Mouse (Mus musculus): ENCODE measurements around the gene Hist2h2ab. TPM values are rescaled to one million over a fixed set of nuclear protein-coding genes. Genes with fewer than 3 reads are reported as not detected.
"Not testable (repeated sequence)": the region's sequence is repeated elsewhere in the genome, so short reads cannot be mapped to it uniquely, and the experiment has no call there.

Hist2h2ab gene
- polyA plus RNA-seq, 1 experiment from 2014 or later, result 2.6 TPM

DNA sequence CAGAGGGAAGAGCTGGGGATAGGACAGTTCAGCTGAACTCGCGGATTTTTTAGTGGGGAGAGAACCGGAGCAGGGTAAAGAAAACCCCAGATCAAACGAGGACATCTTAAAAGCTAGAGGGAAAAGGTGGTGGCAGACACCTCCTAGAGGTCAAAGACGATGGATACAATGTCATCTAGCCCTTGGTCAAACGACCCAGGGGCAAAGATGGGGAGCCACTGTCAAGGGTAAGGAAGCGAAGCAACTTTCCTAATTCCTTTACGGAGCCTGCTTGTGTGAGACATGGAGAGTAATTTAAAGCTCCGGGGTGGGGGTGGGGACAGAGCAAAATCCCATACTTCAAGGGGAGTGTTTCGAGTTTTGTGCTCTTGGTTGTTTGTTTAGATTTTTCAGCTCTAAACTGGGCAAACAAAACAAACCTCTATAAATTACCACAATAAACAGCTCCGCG, 449 bp upstream of the Hist2h2ab start:
- ATAC-seq (ENCODE audit: insufficient number of reproducible peaks, insufficient read depth, low FRiP score, low read depth), result no peak
- H3K27ac ChIP-seq (ENCODE audit: low read length), result peak overlapping the region; percentile 96
- H3K4me1 ChIP-seq (ENCODE audit: control insufficient read depth, insufficient read depth, low read length), result peaks cover 22% of the 10 kb centered on the region
- peak overlapping the region; percentile 57 for H3K9ac ChIP-seq (replicated peaks; ENCODE audit: low read depth, low read length)
- under 1% methylated on average over 12 of the region's 12 CpGs for WGBS
- peak overlapping the region; percentile 46 for H3K4me3 ChIP-seq (ENCODE audit: low read depth, low read length)
- no peaks in the 10 kb centered on the region for H3K27me3 ChIP-seq (ENCODE audit: control insufficient read depth, insufficient read depth, low read length)
- no peaks in the 10 kb centered on the region for H3K9me3 ChIP-seq (ENCODE audit: control insufficient read depth, low read depth, low read length)
- H3K4me2 ChIP-seq (replicated peaks; ENCODE audit: low read depth, low read length), result peak overlapping the region; percentile 90
- H3K36me3 ChIP-seq (ENCODE audit: control insufficient read depth, insufficient read depth, low read length), result no peaks in the 10 kb centered on the region

DNA sequence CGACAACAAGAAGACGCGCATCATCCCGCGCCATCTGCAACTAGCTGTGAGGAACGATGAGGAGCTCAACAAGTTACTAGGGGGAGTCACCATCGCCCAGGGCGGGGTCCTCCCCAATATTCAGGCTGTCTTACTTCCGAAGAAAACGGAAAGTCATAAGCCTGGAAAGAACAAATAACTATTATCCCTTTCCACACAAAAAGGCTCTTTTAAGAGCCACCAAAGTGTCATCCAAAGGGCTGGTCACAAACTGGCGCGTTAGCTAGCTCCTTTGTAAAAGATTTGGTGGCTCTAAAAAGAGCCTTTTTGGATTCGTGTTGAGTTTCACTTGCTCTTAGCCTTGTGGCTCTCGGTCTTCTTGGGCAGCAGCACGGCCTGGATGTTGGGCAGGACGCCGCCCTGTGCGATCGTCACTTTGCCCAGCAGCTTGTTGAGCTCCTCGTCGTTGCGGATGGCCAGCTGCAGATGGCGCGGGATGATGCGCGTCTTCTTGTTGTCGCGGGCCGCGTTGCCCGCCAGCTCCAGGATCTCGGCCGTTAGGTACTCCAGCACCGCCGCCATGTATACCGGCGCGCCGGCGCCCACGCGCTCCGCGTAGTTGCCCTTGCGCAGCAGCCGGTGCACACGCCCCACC, 583 bp downstream of the Hist2h2ab start:
- not testable (repeated sequence) for H3K36me3 ChIP-seq (ENCODE audit: control insufficient read depth, insufficient read depth, low read length); H3K9me3 ChIP-seq (ENCODE audit: control insufficient read depth, low read depth, low read length); H3K27me3 ChIP-seq (ENCODE audit: control insufficient read depth, insufficient read depth, low read length); ATAC-seq (ENCODE audit: insufficient number of reproducible peaks, insufficient read depth, low FRiP score, low read depth)
- Histone ChIP-seq H3K4me2 (replicated peaks; ENCODE audit: low read depth, low read length) (peak overlapping the region; percentile 90), H3K4me1 (ENCODE audit: control insufficient read depth, insufficient read depth, low read length) (peaks cover 22% of the 10 kb centered on the region), H3K4me3 (ENCODE audit: low read depth, low read length) (peak overlapping the region; percentile 46), H3K27ac (ENCODE audit: low read length) (peak overlapping the region; percentile 96), H3K9ac (replicated peaks; ENCODE audit: low read depth, low read length) (peak overlapping the region; percentile 57)
- under 1% methylated on average over 27 of the region's 47 CpGs for WGBS

DNA sequence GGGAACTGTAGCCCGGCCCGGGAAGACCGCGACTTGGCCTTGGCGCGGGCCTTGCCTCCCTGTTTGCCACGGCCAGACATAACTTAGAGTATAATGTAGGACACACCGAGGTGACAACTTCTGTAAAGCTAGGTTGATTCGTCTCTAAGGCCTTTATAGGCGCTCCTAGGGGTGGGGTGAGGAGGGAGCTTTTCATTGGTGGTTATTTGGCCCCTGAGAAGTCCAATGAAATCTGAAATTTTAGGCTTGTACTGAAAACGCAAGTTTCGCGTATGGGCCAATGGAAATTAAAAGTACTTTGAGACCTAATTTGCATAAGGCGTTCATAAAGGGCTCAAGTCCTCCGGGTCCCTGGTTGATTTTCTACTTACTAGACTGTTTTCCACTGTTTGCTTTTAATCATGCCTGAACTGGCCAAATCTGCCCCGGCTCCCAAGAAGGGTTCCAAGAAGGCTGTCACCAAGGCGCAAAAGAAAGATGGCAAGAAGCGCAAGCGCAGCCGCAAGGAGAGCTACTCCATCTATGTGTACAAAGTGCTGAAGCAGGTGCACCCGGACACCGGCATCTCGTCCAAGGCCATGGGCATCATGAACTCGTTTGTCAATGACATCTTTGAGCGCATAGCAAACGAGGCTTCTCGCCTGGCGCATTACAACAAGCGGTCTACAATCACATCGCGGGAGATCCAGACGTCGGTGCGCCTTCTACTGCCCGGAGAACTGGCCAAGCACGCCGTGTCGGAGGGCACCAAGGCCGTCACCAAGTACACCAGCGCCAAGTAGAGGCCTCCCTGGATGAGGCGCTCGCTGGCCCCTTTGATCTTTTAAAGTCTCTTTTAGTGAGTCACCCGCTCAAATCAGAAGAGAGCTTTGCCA, 1.3 kb downstream of the Hist2h2ab start, which contains the start of the genes Hist2h2ac and Hist2h2be:
Hist2h2ac (minus strand) TSS at position 116 of the 875 bp plus-strand sequence.
Hist2h2be (plus strand) TSS at position 355 of the 875 bp plus-strand sequence.
- Histone ChIP-seq H3K36me3 (ENCODE audit: control insufficient read depth, insufficient read depth, low read length) (no peaks in the 10 kb centered on the region), H3K4me2 (replicated peaks; ENCODE audit: low read depth, low read length) (peak within 1 kb of the TSS; percentile 90), H3K4me3 (ENCODE audit: low read depth, low read length) (peak within 1 kb of the TSS; percentile 46), H3K9me3 (ENCODE audit: control insufficient read depth, low read depth, low read length) (no peaks in the 10 kb centered on the region), H3K9ac (replicated peaks; ENCODE audit: low read depth, low read length) (peak within 1 kb of the TSS; percentile 57), H3K27ac (ENCODE audit: low read length) (peak within 1 kb of the TSS; percentile 96), H3K4me1 (ENCODE audit: control insufficient read depth, insufficient read depth, low read length) (peaks cover 22% of the 10 kb centered on the region), H3K27me3 (ENCODE audit: control insufficient read depth, insufficient read depth, low read length) (no peaks in the 10 kb centered on the region)
- peak; percentile 92 for ATAC-seq (ENCODE audit: insufficient number of reproducible peaks, insufficient read depth, low FRiP score, low read depth)
- under 1% methylated on average over 43 of the region's 43 CpGs for WGBS

DNA sequence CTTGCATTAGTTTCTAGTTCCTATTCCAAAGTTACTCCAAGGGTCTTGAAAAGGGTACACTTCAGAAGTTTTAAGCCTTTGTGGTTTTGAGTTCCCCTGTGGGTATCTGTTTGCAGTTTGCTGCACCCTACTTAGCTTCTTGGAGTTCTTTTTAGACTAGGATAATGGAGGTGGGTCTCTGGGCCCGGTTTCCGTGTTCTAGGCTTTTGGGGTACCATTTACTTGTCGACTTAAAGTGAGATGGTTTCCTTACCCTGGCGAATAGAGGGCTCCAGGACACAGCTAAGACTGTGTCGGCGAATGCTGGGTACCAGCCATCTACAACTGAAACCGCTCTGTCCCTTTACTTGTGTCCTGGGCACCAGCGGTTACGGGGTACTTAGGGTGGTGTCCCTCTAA, 2.0 kb downstream of the Hist2h2ab start:
- Histone ChIP-seq H3K4me3 (ENCODE audit: low read depth, low read length) (peak overlapping the region; percentile 46), H3K36me3 (ENCODE audit: control insufficient read depth, insufficient read depth, low read length) (no peaks in the 10 kb centered on the region), H3K4me2 (replicated peaks; ENCODE audit: low read depth, low read length) (peak overlapping the region; percentile 90), H3K27ac (ENCODE audit: low read length) (peak overlapping the region; percentile 96), H3K27me3 (ENCODE audit: control insufficient read depth, insufficient read depth, low read length) (no peaks in the 10 kb centered on the region), H3K9me3 (ENCODE audit: control insufficient read depth, low read depth, low read length) (no peaks in the 10 kb centered on the region), H3K4me1 (ENCODE audit: control insufficient read depth, insufficient read depth, low read length) (peaks cover 22% of the 10 kb centered on the region), H3K9ac (replicated peaks; ENCODE audit: low read depth, low read length) (peak overlapping the region; percentile 48)
- ATAC-seq (ENCODE audit: insufficient number of reproducible peaks, insufficient read depth, low FRiP score, low read depth), result no peak
- 22% methylated on average over 9 of the region's 9 CpGs for WGBS

DNA sequence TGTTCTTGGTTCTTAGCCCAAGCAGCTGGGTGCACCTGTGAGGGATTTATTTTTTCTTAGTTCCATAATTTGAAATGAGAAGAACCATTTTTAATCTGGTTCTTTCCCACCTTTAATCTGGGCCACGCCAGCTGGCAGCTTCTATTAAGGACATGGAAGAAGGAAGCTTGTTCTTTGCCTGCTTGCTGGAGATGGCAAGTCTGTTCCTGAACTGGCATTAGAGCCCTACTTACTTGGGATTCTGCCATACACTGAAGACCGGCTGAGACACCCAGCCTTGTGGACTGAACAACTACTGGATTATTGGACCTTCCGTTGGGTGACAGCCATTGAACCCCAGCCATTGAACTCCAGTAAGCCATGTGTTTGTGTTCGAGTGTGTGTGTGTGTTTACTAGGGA, 3.1 kb downstream of the Hist2h2ab start:
- ATAC-seq (ENCODE audit: insufficient number of reproducible peaks, insufficient read depth, low FRiP score, low read depth), result no peak
- Histone ChIP-seq H3K27me3 (ENCODE audit: control insufficient read depth, insufficient read depth, low read length) (no peaks in the 10 kb centered on the region), H3K36me3 (ENCODE audit: control insufficient read depth, insufficient read depth, low read length) (no peaks in the 10 kb centered on the region), H3K9ac (replicated peaks; ENCODE audit: low read depth, low read length) (no peak overlapping the region), H3K27ac (ENCODE audit: low read length) (no peak overlapping the region), H3K9me3 (ENCODE audit: control insufficient read depth, low read depth, low read length) (no peaks in the 10 kb centered on the region), H3K4me3 (ENCODE audit: low read depth, low read length) (no peak overlapping the region), H3K4me2 (replicated peaks; ENCODE audit: low read depth, low read length) (peak overlapping the region; percentile 90; the same call in 1 of the 2 replicates), H3K4me1 (ENCODE audit: control insufficient read depth, insufficient read depth, low read length) (peaks cover 22% of the 10 kb centered on the region)
- WGBS, result 90% methylated on average over 4 of the region's 4 CpGs

DNA sequence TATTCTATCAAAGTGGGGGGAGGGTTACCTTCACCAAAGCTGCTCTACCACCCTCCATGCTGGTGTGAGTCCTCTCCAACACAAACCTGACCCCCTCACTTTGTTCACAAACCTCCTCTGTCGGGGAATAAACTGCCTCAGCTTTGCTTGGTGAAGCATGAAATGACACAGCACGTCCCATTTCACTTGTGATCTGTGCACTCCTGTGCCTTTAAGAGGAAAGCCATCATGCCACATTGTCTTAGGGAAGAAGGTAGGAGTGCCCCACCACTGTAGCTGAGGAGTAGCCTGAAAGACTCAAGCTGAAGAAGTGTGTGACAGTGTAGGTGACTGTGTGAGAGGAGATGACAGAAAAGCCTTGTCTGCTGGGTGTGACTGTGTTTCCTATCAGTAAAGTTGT, 5.8 kb downstream of the Hist2h2ab start:
- no peak overlapping the region for H3K27ac ChIP-seq (ENCODE audit: low read length)
- peaks cover 14% of the 10 kb centered on the region for H3K4me1 ChIP-seq (ENCODE audit: control insufficient read depth, insufficient read depth, low read length)
- no peak overlapping the region for H3K9ac ChIP-seq (replicated peaks; ENCODE audit: low read depth, low read length)
- no peaks in the 10 kb centered on the region for H3K27me3 ChIP-seq (ENCODE audit: control insufficient read depth, insufficient read depth, low read length)
- H3K4me2 ChIP-seq (replicated peaks; ENCODE audit: low read depth, low read length), result no peak overlapping the region
- no peaks in the 10 kb centered on the region for H3K36me3 ChIP-seq (ENCODE audit: control insufficient read depth, insufficient read depth, low read length)
- no peak for ATAC-seq (ENCODE audit: insufficient number of reproducible peaks, insufficient read depth, low FRiP score, low read depth)
- H3K4me3 ChIP-seq (ENCODE audit: low read depth, low read length), result no peak overlapping the region
- 62% methylated on average over 2 of the region's 2 CpGs for WGBS
- H3K9me3 ChIP-seq (ENCODE audit: control insufficient read depth, low read depth, low read length), result no peaks in the 10 kb centered on the region

DNA sequence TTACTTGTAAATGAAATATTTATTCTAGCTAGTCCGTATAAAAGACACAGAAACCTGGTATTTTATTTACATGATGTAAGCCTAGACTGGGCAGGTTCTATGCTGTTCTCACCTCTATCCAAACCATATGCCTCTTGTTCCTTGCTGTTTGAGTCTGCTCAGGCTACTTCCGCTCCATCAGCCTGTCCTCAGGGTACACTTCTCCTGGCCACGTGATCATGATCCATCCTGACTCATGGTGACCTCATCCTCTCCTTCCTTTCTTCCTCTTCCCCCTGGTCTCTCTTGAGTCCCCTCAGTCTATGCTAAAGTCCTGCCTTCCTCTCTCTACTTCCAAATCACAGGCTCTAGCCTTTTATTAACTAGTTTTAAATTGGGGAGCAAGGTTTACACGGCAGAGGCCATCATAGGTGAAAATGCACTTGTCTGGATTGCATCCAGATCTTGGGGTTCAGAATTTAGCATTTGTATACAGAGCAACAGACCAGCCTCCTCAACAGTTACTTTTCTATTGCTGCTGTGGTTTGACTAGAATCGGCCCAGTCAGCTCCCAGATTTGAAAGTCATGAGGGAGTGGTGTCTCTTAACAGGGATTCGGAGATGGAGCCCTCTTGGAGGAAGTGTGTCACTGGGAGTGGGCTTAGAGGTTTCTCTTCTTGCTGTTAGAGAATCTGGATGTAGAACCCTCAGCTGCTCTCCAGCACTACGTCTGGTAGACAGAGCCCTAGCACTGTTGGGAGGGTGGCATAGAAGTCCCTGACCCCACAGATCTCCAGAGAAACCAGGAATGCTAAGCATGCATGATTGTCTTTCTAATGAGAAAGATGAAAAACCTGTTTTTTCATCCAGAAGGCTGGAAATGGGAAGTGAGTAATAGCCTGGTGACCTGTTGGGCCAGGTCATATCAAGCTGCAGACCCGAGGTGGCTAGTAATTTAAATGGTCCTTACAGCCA, 7.3 kb downstream of the Hist2h2ab start:
- H3K4me2 ChIP-seq (replicated peaks; ENCODE audit: low read depth, low read length), result no peak overlapping the region
- no peak overlapping the region for H3K4me3 ChIP-seq (ENCODE audit: low read depth, low read length)
- no peak overlapping the region for H3K9ac ChIP-seq (replicated peaks; ENCODE audit: low read depth, low read length)
- WGBS, result 50% methylated on average over 8 of the region's 8 CpGs
- no peaks in the 10 kb centered on the region for H3K27me3 ChIP-seq (ENCODE audit: control insufficient read depth, insufficient read depth, low read length)
- H3K36me3 ChIP-seq (ENCODE audit: control insufficient read depth, insufficient read depth, low read length), result no peaks in the 10 kb centered on the region
- H3K4me1 ChIP-seq (ENCODE audit: control insufficient read depth, insufficient read depth, low read length), result peaks cover 10% of the 10 kb centered on the region
- no peak for ATAC-seq (ENCODE audit: insufficient number of reproducible peaks, insufficient read depth, low FRiP score, low read depth)
- no peaks in the 10 kb centered on the region for H3K9me3 ChIP-seq (ENCODE audit: control insufficient read depth, low read depth, low read length)
- H3K27ac ChIP-seq (ENCODE audit: low read length), result no peak overlapping the region

DNA sequence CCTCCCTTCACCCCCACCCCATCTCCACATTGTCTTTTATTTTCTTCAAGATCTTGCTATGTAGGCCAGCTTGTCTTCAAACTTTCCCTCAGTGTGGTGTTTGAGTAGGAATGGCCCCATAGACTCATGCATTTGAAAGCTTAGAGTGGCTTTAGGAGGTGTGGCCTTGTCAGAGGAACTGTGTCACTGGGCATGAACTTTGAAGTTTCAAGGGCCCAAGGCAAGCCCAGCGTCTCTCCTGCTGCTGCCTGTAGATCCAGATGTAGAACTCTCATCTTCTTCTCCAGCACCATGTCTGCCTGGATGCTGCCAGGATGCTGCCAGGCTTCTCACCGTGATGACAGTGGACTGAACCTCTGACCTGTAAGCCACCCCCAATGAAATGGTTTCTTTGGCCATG, 9.2 kb downstream of the Hist2h2ab start:
- H3K4me3 ChIP-seq (ENCODE audit: low read depth, low read length), result no peak overlapping the region
- H3K27me3 ChIP-seq (ENCODE audit: control insufficient read depth, insufficient read depth, low read length), result no peaks in the 10 kb centered on the region
- ATAC-seq (ENCODE audit: insufficient number of reproducible peaks, insufficient read depth, low FRiP score, low read depth), result no peak
- no peak overlapping the region for H3K27ac ChIP-seq (ENCODE audit: low read length)
- no peaks in the 10 kb centered on the region for H3K36me3 ChIP-seq (ENCODE audit: control insufficient read depth, insufficient read depth, low read length)
- no peak overlapping the region for H3K9ac ChIP-seq (replicated peaks; ENCODE audit: low read depth, low read length)
- no peaks in the 10 kb centered on the region for H3K9me3 ChIP-seq (ENCODE audit: control insufficient read depth, low read depth, low read length)
- WGBS, result 62% methylated on average over 2 of the region's 2 CpGs
- H3K4me2 ChIP-seq (replicated peaks; ENCODE audit: low read depth, low read length), result no peak overlapping the region
- no peaks in the 10 kb centered on the region; the same call in 1 of the 2 replicates for H3K4me1 ChIP-seq (ENCODE audit: control insufficient read depth, insufficient read depth, low read length)

Measured in stomach, embryonic 14.5 days (tissue).